Mouse (Mus musculus): Measurements from ENCODE around the gene Sos2. TPM values are rescaled to one million over a fixed set of nuclear protein-coding genes. Genes with fewer than 3 reads are reported as not detected.
A peak's percentile ranks its signal among the peaks of the same experiment; 100 is the strongest.

Gene Sos2
- polyA plus RNA-seq, 1 experiment from 2014 or later = 9.3 TPM

DNA sequence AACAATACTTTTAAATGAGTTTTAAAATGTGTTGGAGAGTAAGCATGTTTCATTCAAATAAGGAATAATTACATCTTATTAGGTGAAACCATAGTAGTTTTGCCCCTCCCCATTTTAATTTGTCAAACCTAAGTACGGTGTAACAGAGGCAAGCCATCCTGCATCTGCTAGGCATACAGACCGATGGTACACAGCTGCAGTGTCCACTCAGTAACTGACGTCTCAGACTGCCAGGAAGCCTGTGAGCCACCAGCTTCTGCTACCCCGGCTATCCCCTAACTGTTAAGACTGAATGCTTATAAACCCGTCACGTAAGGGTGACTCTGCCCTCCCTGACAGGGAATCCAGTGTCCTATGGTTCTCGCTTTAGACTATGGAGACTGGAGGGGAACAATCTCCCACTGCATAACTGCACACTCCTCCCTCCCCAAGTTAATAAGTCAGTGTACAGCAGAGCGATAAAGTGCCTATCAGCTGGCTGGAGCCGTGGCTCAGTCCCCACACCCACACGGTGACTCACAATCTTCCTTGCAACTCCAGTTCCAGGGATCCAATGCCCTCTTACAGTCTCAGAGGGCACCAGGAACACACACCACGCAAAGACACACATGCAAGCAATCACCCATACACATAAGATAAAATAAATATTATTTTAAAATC lies 23.3 kb upstream of the Sos2 start:
- no peaks in the 10 kb centered on the region for H3K36me3 ChIP-seq (ENCODE audit: control insufficient read depth, insufficient read depth, low read length)
- H3K27me3 ChIP-seq (ENCODE audit: control insufficient read depth, insufficient read depth, low read depth, low read length) = no peaks in the 10 kb centered on the region
- WGBS = 72% methylated on average over 11 of the region's 11 CpGs
- H3K27ac ChIP-seq (ENCODE audit: low read length) = no peak overlapping the region
- no peaks in the 10 kb centered on the region for H3K4me1 ChIP-seq (replicated peaks; ENCODE audit: control insufficient read depth, insufficient read depth, low read length)
- ATAC-seq (ENCODE audit: low read depth) = no peak
- no peak overlapping the region for H3K4me3 ChIP-seq (ENCODE audit: low read length)
- no peaks in the 10 kb centered on the region for H3K9me3 ChIP-seq (ENCODE audit: control insufficient read depth, low read length)
- no peak overlapping the region for H3K9ac ChIP-seq (ENCODE audit: low read length)
- H3K4me2 ChIP-seq (ENCODE audit: low read depth, low read length) = no peak overlapping the region

DNA sequence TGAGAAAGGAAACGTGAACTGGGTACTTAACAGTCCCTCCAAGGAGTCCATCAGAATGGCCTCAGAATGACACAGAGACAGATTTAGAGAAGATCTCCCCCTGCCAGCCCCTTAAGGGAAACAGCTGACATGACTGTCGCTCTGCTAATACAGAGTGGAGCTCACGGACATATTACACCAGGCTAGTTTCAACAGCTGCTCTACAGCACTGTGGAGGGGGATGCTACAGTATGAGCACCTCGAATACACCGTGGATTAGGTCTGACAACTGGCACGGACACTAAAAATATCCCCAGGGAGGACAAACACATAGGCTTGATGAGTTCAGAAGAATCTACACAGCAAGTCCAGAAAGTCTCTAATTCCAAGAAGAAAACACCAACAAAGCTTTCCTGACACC lies 16.7 kb upstream of the Sos2 start:
- Histone ChIP-seq H3K9ac (ENCODE audit: low read length) (no peak overlapping the region), H3K4me1 (replicated peaks; ENCODE audit: control insufficient read depth, insufficient read depth, low read length) (no peaks in the 10 kb centered on the region), H3K4me3 (ENCODE audit: low read length) (no peak overlapping the region), H3K27me3 (ENCODE audit: control insufficient read depth, insufficient read depth, low read depth, low read length) (no peaks in the 10 kb centered on the region), H3K36me3 (ENCODE audit: control insufficient read depth, insufficient read depth, low read length) (peaks cover 2% of the 10 kb centered on the region; the same call in 1 of the 2 replicates), H3K4me2 (ENCODE audit: low read depth, low read length) (no peak overlapping the region), H3K27ac (ENCODE audit: low read length) (no peak overlapping the region), H3K9me3 (ENCODE audit: control insufficient read depth, low read length) (no peaks in the 10 kb centered on the region)
- 82% methylated on average over 6 of the region's 6 CpGs for WGBS
- ATAC-seq (ENCODE audit: low read depth) = no peak

DNA sequence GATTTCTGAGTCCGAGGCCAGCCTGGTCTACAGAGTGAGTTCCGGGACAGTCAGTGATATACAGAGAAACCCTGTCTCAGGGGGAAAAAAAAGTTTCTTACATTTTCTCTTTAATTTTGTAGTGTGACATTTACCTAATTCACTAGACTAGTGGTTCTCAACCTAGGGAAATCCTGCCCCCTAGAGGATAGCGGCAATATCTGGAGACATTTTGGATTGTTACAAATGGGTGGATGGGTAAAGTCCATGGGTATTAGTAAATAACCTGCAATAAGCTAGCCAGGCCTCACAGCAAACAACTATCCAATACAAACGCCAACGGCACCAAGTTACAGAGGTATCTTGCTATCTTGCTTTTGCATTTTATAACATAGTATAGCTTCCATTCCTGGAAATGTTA lies 15.1 kb upstream of the Sos2 start:
- Histone ChIP-seq H3K4me3 (ENCODE audit: low read length) (no peak overlapping the region), H3K36me3 (ENCODE audit: control insufficient read depth, insufficient read depth, low read length) (peaks cover 2% of the 10 kb centered on the region; the same call in 1 of the 2 replicates), H3K27me3 (ENCODE audit: control insufficient read depth, insufficient read depth, low read depth, low read length) (no peaks in the 10 kb centered on the region), H3K4me2 (ENCODE audit: low read depth, low read length) (no peak overlapping the region), H3K9me3 (ENCODE audit: control insufficient read depth, low read length) (no peaks in the 10 kb centered on the region), H3K27ac (ENCODE audit: low read length) (no peak overlapping the region), H3K9ac (ENCODE audit: low read length) (no peak overlapping the region), H3K4me1 (replicated peaks; ENCODE audit: control insufficient read depth, insufficient read depth, low read length) (no peaks in the 10 kb centered on the region)
- ATAC-seq (ENCODE audit: low read depth) = no peak
- 77% methylated on average over 5 of the region's 5 CpGs for WGBS

DNA sequence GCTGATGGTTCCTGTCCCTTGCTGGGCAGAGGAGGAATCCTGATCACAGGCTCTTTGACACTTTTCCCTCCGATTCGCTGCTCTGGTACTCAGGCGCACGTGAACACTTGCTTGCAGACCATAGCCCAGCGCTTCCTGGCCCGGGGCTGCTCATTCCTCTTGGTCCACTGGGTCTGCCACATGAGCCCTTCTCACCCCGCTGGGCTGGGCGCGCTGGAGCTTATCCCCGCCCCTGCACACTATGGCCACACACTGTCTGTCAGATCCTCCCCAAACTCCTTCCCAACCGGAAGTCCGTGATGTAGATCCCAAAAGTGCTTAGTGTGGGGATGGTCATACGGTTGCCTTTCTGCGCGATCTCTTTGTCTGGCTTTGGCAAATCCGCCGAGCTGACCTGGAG lies 11.8 kb upstream of the Sos2 start:
- no peaks in the 10 kb centered on the region for H3K36me3 ChIP-seq (ENCODE audit: control insufficient read depth, insufficient read depth, low read length)
- H3K4me3 ChIP-seq (ENCODE audit: low read length) = no peak overlapping the region
- H3K27ac ChIP-seq (ENCODE audit: low read length) = no peak overlapping the region
- ATAC-seq (ENCODE audit: low read depth) = no peak
- H3K27me3 ChIP-seq (ENCODE audit: control insufficient read depth, insufficient read depth, low read depth, low read length) = no peaks in the 10 kb centered on the region
- H3K4me2 ChIP-seq (ENCODE audit: low read depth, low read length) = no peak overlapping the region
- no peaks in the 10 kb centered on the region for H3K9me3 ChIP-seq (ENCODE audit: control insufficient read depth, low read length)
- H3K4me1 ChIP-seq (replicated peaks; ENCODE audit: control insufficient read depth, insufficient read depth, low read length) = no peaks in the 10 kb centered on the region; the same call in 1 of the 2 replicates
- no peak overlapping the region for H3K9ac ChIP-seq (ENCODE audit: low read length)
- 81% methylated on average over 17 of the region's 17 CpGs for WGBS

DNA sequence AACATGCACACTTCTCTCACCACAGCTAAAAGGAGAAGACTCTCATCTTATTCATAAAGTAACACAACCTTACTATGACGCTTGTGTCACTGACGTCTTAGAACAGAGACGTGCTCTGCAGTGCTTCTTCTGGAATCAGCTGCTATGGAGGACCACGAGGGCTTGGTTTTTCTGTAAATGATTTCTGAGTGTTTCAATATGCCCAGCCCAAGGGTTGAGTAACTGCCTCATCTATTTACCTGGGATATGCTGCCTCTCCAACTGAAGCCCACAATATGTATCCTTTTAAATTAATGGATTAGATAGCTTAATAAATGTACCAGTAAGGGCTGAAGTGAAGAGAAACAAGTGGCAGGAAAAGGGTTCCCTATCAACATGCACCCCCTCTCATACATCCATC lies 9.1 kb upstream of the Sos2 start:
- no peak overlapping the region for H3K4me3 ChIP-seq (ENCODE audit: low read length)
- no peaks in the 10 kb centered on the region for H3K9me3 ChIP-seq (ENCODE audit: control insufficient read depth, low read length)
- ATAC-seq (ENCODE audit: low read depth) = no peak
- H3K9ac ChIP-seq (ENCODE audit: low read length) = no peak overlapping the region
- no peaks in the 10 kb centered on the region; the same call in 1 of the 2 replicates for H3K4me1 ChIP-seq (replicated peaks; ENCODE audit: control insufficient read depth, insufficient read depth, low read length)
- WGBS = 86% methylated on average over 4 of the region's 4 CpGs
- no peaks in the 10 kb centered on the region for H3K36me3 ChIP-seq (ENCODE audit: control insufficient read depth, insufficient read depth, low read length)
- H3K4me2 ChIP-seq (ENCODE audit: low read depth, low read length) = no peak overlapping the region
- H3K27me3 ChIP-seq (ENCODE audit: control insufficient read depth, insufficient read depth, low read depth, low read length) = no peaks in the 10 kb centered on the region
- no peak overlapping the region for H3K27ac ChIP-seq (ENCODE audit: low read length)

DNA sequence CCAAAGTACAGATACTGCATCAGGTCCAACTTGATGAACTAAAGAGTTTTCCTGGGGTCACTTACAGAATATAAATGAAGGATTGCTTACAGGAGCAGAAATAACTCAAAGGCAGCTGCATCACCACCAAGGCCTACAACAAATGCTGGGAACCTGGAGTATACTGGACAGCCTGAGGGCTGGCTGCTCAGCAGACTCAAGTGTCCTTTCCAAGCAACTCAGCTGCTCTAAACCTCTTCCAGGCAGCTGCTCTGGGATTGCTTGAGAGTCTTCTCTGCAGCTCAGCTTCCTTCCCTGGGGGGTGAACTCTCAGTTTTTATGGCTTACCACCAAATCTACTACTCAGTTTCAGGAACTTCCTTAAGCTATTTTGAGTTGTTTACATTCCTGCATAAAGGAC lies 7.4 kb upstream of the Sos2 start:
- no peaks in the 10 kb centered on the region; the same call in 1 of the 2 replicates for H3K4me1 ChIP-seq (replicated peaks; ENCODE audit: control insufficient read depth, insufficient read depth, low read length)
- H3K9ac ChIP-seq (ENCODE audit: low read length) = no peak overlapping the region
- H3K4me3 ChIP-seq (ENCODE audit: low read length) = no peak overlapping the region
- no peaks in the 10 kb centered on the region for H3K27me3 ChIP-seq (ENCODE audit: control insufficient read depth, insufficient read depth, low read depth, low read length)
- H3K27ac ChIP-seq (ENCODE audit: low read length) = peak overlapping the region; percentile 3; the same call in 1 of the 2 replicates
- ATAC-seq (ENCODE audit: low read depth) = peak; percentile 43; the same call in 1 of the 2 replicates
- no peaks in the 10 kb centered on the region for H3K9me3 ChIP-seq (ENCODE audit: control insufficient read depth, low read length)
- no peak overlapping the region for H3K4me2 ChIP-seq (ENCODE audit: low read depth, low read length)
- H3K36me3 ChIP-seq (ENCODE audit: control insufficient read depth, insufficient read depth, low read length) = no peaks in the 10 kb centered on the region

DNA sequence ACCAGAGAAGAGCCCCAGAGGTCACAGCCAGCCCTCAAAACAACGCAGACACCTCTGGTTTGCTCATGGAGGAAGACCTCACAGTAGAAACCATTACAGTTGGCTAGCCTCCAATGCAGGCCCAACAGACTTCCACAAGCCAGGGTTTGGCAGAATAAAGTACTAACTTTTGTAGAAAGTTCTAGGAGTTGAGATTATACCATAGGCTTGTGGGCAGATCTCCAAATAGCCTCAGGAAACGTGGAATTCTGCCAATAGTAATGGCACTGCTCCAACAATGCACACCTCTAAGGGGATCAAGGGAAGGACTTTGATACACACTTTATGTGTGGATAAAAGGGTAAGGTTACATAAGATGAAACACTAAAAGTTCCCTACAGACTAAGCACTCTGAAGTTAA lies 6.7 kb upstream of the Sos2 start:
- ATAC-seq (ENCODE audit: low read depth) = peak; percentile 85
- Histone ChIP-seq H3K27me3 (ENCODE audit: control insufficient read depth, insufficient read depth, low read depth, low read length) (no peaks in the 10 kb centered on the region), H3K4me1 (replicated peaks; ENCODE audit: control insufficient read depth, insufficient read depth, low read length) (peaks cover 4% of the 10 kb centered on the region), H3K4me3 (ENCODE audit: low read length) (no peak overlapping the region), H3K27ac (ENCODE audit: low read length) (peak overlapping the region; percentile 58), H3K4me2 (ENCODE audit: low read depth, low read length) (no peak overlapping the region), H3K36me3 (ENCODE audit: control insufficient read depth, insufficient read depth, low read length) (no peaks in the 10 kb centered on the region), H3K9me3 (ENCODE audit: control insufficient read depth, low read length) (no peaks in the 10 kb centered on the region), H3K9ac (ENCODE audit: low read length) (no peak overlapping the region)
- WGBS = 14% methylated on average over 2 of the region's 2 CpGs

DNA sequence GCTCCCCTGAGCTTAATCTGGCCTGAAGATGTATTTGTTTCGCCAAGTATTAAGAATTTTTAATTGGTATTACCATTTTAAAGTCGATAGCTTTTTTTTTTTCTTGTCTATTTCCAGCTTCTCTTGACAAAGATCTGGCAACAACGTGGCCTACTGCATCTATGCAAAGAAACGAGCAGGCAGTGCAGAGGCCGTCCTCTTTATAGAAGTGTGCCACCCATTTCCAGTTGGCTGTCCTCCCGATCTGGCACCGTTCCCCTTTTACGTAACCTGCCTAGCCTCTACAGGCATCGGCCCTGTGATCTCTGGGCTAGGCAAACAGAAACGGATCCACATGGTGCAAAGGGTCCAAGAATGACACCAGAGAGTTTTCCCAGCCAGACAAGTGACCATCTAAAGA lies 1.9 kb upstream of the Sos2 start:
- Histone ChIP-seq H3K36me3 (ENCODE audit: control insufficient read depth, insufficient read depth, low read length) (no peaks in the 10 kb centered on the region), H3K27ac (ENCODE audit: low read length) (peak overlapping the region; percentile 39; the same call in 1 of the 2 replicates), H3K27me3 (ENCODE audit: control insufficient read depth, insufficient read depth, low read depth, low read length) (no peaks in the 10 kb centered on the region), H3K9ac (ENCODE audit: low read length) (no peak overlapping the region), H3K9me3 (ENCODE audit: control insufficient read depth, low read length) (no peaks in the 10 kb centered on the region), H3K4me1 (replicated peaks; ENCODE audit: control insufficient read depth, insufficient read depth, low read length) (peaks cover 17% of the 10 kb centered on the region), H3K4me3 (ENCODE audit: low read length) (no peak overlapping the region; the same call in 1 of the 2 replicates), H3K4me2 (ENCODE audit: low read depth, low read length) (peak overlapping the region; percentile 84)
- ATAC-seq (ENCODE audit: low read depth) = no peak
- 23% methylated on average over 10 of the region's 10 CpGs for WGBS

DNA sequence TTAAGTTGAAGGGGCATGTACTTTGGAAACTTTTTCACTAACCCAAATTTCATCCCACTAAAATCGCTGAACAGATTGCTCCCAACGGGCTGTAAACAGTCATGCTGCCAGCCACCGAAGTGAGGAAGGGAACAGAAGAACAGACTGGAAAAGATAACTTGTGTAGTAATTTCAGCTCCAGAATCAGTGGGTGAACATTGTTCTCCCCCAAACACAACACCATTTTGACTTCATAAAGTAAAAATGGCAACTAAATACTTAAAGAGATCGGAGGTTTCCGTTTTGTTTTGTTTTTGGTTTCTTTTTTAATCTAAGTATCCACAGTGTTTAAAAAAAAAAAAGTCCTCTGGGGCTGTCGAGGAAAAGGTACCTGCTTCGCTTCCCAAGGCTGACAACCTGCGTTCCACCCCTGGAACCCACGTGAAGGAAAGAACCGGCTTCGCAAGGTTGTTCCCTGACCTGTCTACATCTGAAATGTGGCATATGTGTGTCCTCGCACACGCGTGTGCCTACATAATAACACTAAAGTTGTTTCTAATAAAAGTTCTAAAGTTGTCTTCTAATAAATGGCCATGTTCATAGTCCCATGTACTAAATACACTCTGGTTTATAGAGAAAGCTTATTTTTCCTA lies 1.3 kb upstream of the Sos2 start:
- Histone ChIP-seq H3K9ac (ENCODE audit: low read length) (0 out of 2 replicates have a peak overlapping the region, but pooled peaks have one; percentile 47), H3K4me1 (replicated peaks; ENCODE audit: control insufficient read depth, insufficient read depth, low read length) (peaks cover 17% of the 10 kb centered on the region), H3K27me3 (ENCODE audit: control insufficient read depth, insufficient read depth, low read depth, low read length) (no peaks in the 10 kb centered on the region), H3K36me3 (ENCODE audit: control insufficient read depth, insufficient read depth, low read length) (no peaks in the 10 kb centered on the region), H3K4me3 (ENCODE audit: low read length) (peak overlapping the region; percentile 96), H3K9me3 (ENCODE audit: control insufficient read depth, low read length) (no peaks in the 10 kb centered on the region), H3K27ac (ENCODE audit: low read length) (no peak overlapping the region), H3K4me2 (ENCODE audit: low read depth, low read length) (peak overlapping the region; percentile 84)
- no peak for ATAC-seq (ENCODE audit: low read depth)
- WGBS = 37% methylated on average over 14 of the region's 14 CpGs
